In the genomic region with DNA sequence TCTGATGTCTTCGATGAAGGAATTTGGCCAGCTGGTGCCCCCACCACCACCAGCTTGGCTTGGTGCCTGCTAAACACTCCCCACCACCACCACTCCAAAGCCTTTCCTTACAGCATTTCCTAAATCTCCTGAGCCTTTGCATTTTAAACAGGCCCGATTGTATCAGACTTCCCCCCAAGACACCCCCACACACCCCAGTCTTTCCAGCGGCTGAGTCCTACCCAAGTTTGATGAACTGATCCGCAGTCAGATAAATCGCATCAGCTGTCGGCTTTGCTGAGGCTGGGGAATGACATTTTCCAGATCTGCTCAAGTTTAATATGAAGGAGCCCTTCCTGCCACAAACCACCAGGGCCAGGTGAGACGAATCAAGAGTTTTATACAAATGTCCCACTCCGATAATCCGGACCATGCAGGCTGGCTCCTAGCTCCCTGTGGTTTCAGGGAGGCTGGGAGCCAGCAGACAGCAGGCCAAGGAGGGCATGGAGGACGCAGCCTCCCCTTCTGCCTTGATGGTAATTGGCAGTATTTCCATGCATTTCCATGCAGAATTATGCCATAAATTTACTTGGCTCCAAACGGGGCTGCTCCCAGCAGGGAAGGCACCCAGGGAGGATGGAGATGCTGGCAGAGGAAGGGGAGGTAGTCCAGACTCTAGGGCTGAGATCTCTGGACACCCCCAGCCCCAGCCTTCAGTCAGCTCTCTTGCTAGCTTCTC, we compare ENCODE assay signal across 20 mouse cellular contexts.
DNase-seq lines count a peak whose midpoint lies in the region; ATAC-seq and TF ChIP-seq lines count a peak whose summit lies in the region.
"Had no signal": no experiment of that assay in that cellular context is flagged by ENCODE, and none has a peak within 500 bp of the region (broad histone marks: within the 10 kb centered on the region; RNA-seq: fewer than 3 reads in every experiment).

No protein-coding gene starts in this region.

- H3K4me1 ChIP-seq in hindbrain, postnatal 0 days (ENCODE audit: insufficient read depth, low read length), result no peaks in the 10 kb centered on the region
- H3K4me1 ChIP-seq in hindbrain, embryonic 16.5 days (ENCODE audit: control insufficient read depth, insufficient read depth, low read depth, low read length), result no peaks in the 10 kb centered on the region
- H3K4me1 ChIP-seq in embryonic facial prominence, embryonic 12.5 days, result peaks cover 14% of the 10 kb centered on the region; the same call in 1 of the 2 replicates
- H3K4me1 ChIP-seq in embryonic facial prominence, embryonic 15.5 days, result peaks cover 13% of the 10 kb centered on the region; the same call in 1 of the 2 replicates
- peaks cover 27% of the 10 kb centered on the region for H3K4me1 ChIP-seq in midbrain, embryonic 15.5 days
- H3K4me1 ChIP-seq in thymus, adult 2 months (replicated peaks; ENCODE audit: control insufficient read depth, insufficient read depth, low read length), result no peaks in the 10 kb centered on the region
- H3K4me1 ChIP-seq: limb, embryonic 15.5 days; liver, embryonic 15.5 days had no signal

- DNase-seq in hindbrain, postnatal 0 days (ENCODE audit: low spot score), result peak; percentile 30
- no peak for DNase-seq in thymus, adult 2 months
- no peak for DNase-seq in layer of hippocampus, adult 2 months (ENCODE audit: low spot score in 2 of 2)
- DNase-seq: adrenal gland, adult 2 months; embryo, embryonic 11 days; gastrocnemius, postnatal 25 days; heart, adult 2 months; kidney, adult 2 months; kidney, postnatal 14 days; layer of hippocampus, adult 9-11 months; right cerebral cortex, postnatal 25 days had no signal

- no peaks in the 10 kb centered on the region for H3K27me3 ChIP-seq in hindbrain, postnatal 0 days (ENCODE audit: insufficient read depth, low read length)
- H3K27me3 ChIP-seq in hindbrain, embryonic 16.5 days (replicated peaks; ENCODE audit: control insufficient read depth, insufficient read depth, low read length), result no peaks in the 10 kb centered on the region
- no peaks in the 10 kb centered on the region for H3K27me3 ChIP-seq in embryonic facial prominence, embryonic 12.5 days
- H3K27me3 ChIP-seq in embryonic facial prominence, embryonic 15.5 days, result peaks cover 6% of the 10 kb centered on the region; the same call in 1 of the 2 replicates
- H3K27me3 ChIP-seq in midbrain, embryonic 15.5 days (replicated peaks), result no peaks in the 10 kb centered on the region
- no peaks in the 10 kb centered on the region for H3K27me3 ChIP-seq in thymus, adult 2 months (ENCODE audit: control insufficient read depth, insufficient read depth, low read length)
- H3K27me3 ChIP-seq: liver, embryonic 15.5 days; stomach, embryonic 15.5 days had no signal

- H3K4me3 ChIP-seq in hindbrain, postnatal 0 days (ENCODE audit: low read length), result no peak overlapping the region
- H3K4me3 ChIP-seq in hindbrain, embryonic 16.5 days (ENCODE audit: low read length), result no peak overlapping the region
- no peak overlapping the region for H3K4me3 ChIP-seq in embryonic facial prominence, embryonic 12.5 days
- H3K4me3 ChIP-seq in embryonic facial prominence, embryonic 15.5 days (replicated peaks), result no peak overlapping the region
- no peak overlapping the region for H3K4me3 ChIP-seq in midbrain, embryonic 15.5 days
- no peak overlapping the region for H3K4me3 ChIP-seq in thymus, adult 2 months (ENCODE audit: control insufficient read depth, insufficient read depth, low read length)
- H3K4me3 ChIP-seq in layer of hippocampus, adult 2 months, result no peak overlapping the region
- H3K4me3 ChIP-seq: heart, adult 2 months; limb, embryonic 15.5 days; liver, embryonic 15.5 days; stomach, embryonic 15.5 days had no signal

- WGBS in hindbrain, postnatal 0 days, result 39% methylated on average over 11 of the region's 11 CpGs
- 51% methylated on average over 11 of the region's 11 CpGs for WGBS in hindbrain, embryonic 16.5 days
- WGBS in embryonic facial prominence, embryonic 12.5 days, result 43% methylated on average over 11 of the region's 11 CpGs
- 27% methylated on average over 11 of the region's 11 CpGs for WGBS in embryonic facial prominence, embryonic 15.5 days
- WGBS in midbrain, embryonic 15.5 days, result 32% methylated on average over 11 of the region's 11 CpGs
- WGBS in thymus, adult 2 months, result 75% methylated on average over 11 of the region's 11 CpGs

- no peaks in the 10 kb centered on the region for H3K36me3 ChIP-seq in hindbrain, postnatal 0 days (ENCODE audit: insufficient read depth, low read length)
- no peaks in the 10 kb centered on the region for H3K36me3 ChIP-seq in hindbrain, embryonic 16.5 days (ENCODE audit: control insufficient read depth, insufficient read depth, low read length)
- no peaks in the 10 kb centered on the region for H3K36me3 ChIP-seq in embryonic facial prominence, embryonic 12.5 days
- H3K36me3 ChIP-seq in embryonic facial prominence, embryonic 15.5 days, result no peaks in the 10 kb centered on the region
- H3K36me3 ChIP-seq in midbrain, embryonic 15.5 days (replicated peaks), result no peaks in the 10 kb centered on the region
- no peaks in the 10 kb centered on the region for H3K36me3 ChIP-seq in thymus, adult 2 months (ENCODE audit: control insufficient read depth, insufficient read depth, low read length)
- H3K36me3 ChIP-seq: limb, embryonic 15.5 days; liver, embryonic 15.5 days; stomach, embryonic 15.5 days had no signal

- TF ChIP-seq POLR2A in thymus, adult 2 months (IDR thresholded peaks at IDR 0.05; ENCODE audit: control insufficient read depth, extremely low read depth, insufficient read depth, low read length, poor library complexity), result no peak

- H3K4me2 ChIP-seq in hindbrain, postnatal 0 days (ENCODE audit: low read depth, low read length), result no peak overlapping the region
- no peak overlapping the region for H3K4me2 ChIP-seq in hindbrain, embryonic 16.5 days (ENCODE audit: low read length)
- no peak overlapping the region for H3K4me2 ChIP-seq in embryonic facial prominence, embryonic 12.5 days (replicated peaks)
- H3K4me2 ChIP-seq in embryonic facial prominence, embryonic 15.5 days (replicated peaks), result no peak overlapping the region
- no peak overlapping the region for H3K4me2 ChIP-seq in midbrain, embryonic 15.5 days
- H3K4me2 ChIP-seq: limb, embryonic 15.5 days; liver, embryonic 15.5 days; stomach, embryonic 15.5 days had no signal

- H3K9me3 ChIP-seq in hindbrain, postnatal 0 days (ENCODE audit: low read length), result no peaks in the 10 kb centered on the region
- no peaks in the 10 kb centered on the region for H3K9me3 ChIP-seq in hindbrain, embryonic 16.5 days (ENCODE audit: control insufficient read depth, low read length)
- H3K9me3 ChIP-seq in embryonic facial prominence, embryonic 12.5 days, result no peaks in the 10 kb centered on the region
- H3K9me3 ChIP-seq in embryonic facial prominence, embryonic 15.5 days (replicated peaks), result no peaks in the 10 kb centered on the region
- H3K9me3 ChIP-seq in midbrain, embryonic 15.5 days, result no peaks in the 10 kb centered on the region
- H3K9me3 ChIP-seq: limb, embryonic 15.5 days; liver, embryonic 15.5 days; stomach, embryonic 15.5 days had no signal

- no peak overlapping the region for H3K9ac ChIP-seq in hindbrain, postnatal 0 days (replicated peaks; ENCODE audit: low read length)
- H3K9ac ChIP-seq in hindbrain, embryonic 16.5 days (ENCODE audit: low read depth, low read length), result no peak overlapping the region
- no peak overlapping the region for H3K9ac ChIP-seq in embryonic facial prominence, embryonic 12.5 days
- H3K9ac ChIP-seq in embryonic facial prominence, embryonic 15.5 days, result no peak overlapping the region
- no peak overlapping the region for H3K9ac ChIP-seq in midbrain, embryonic 15.5 days
- H3K9ac ChIP-seq: limb, embryonic 15.5 days; liver, embryonic 15.5 days; stomach, embryonic 15.5 days had no signal

- no peak for ATAC-seq in hindbrain, postnatal 0 days
- ATAC-seq in hindbrain, embryonic 16.5 days, result no peak
- ATAC-seq in embryonic facial prominence, embryonic 12.5 days (ENCODE audit: insufficient number of reproducible peaks, insufficient read depth, low FRiP score, low TSS enrichment), result no peak
- ATAC-seq in embryonic facial prominence, embryonic 15.5 days (ENCODE audit: insufficient number of reproducible peaks, low FRiP score, low TSS enrichment, low read depth), result 0 out of 2 replicates have a peak, but pooled peaks have one; percentile 13
- ATAC-seq in midbrain, embryonic 15.5 days (replicated peaks), result no peak
- ATAC-seq: inflammation-experienced regulatory T-cells, adult 6 months had no signal

- H3K27ac ChIP-seq in hindbrain, postnatal 0 days, result no peak overlapping the region
- H3K27ac ChIP-seq in hindbrain, embryonic 16.5 days (ENCODE audit: low read depth, low read length), result no peak overlapping the region
- H3K27ac ChIP-seq in embryonic facial prominence, embryonic 12.5 days, result peak overlapping the region; percentile 37; the same call in 1 of the 2 replicates
- H3K27ac ChIP-seq in embryonic facial prominence, embryonic 15.5 days (replicated peaks), result 0 out of 2 replicates have a peak overlapping the region, but pooled peaks have one; percentile 17
- peak overlapping the region; percentile 13; the same call in 1 of the 2 replicates for H3K27ac ChIP-seq in midbrain, embryonic 15.5 days
- H3K27ac ChIP-seq in thymus, adult 2 months (ENCODE audit: control insufficient read depth, insufficient read depth, low read length), result no peak overlapping the region
- no peak overlapping the region for H3K27ac ChIP-seq in layer of hippocampus, adult 2 months
- H3K27ac ChIP-seq: heart, adult 2 months; limb, embryonic 15.5 days; liver, embryonic 15.5 days; macrophage; stomach, embryonic 15.5 days had no signal

- TF ChIP-seq CTCF in hindbrain, postnatal 0 days (IDR thresholded peaks at IDR 0.05; ENCODE audit: low read depth), result no peak
- no peak for TF ChIP-seq CTCF in thymus, adult 2 months (IDR thresholded peaks at IDR 0.05; ENCODE audit: borderline replicate concordance, control insufficient read depth, extremely low read depth, insufficient read depth, low read length, poor library complexity)
- TF ChIP-seq CTCF in layer of hippocampus, adult 2 months (conservative IDR thresholded peaks at IDR 0.05), result no peak

Comparison
In these comparisons a context has a peak if more than half of its experiments do, and no peak if none do; other contexts are left out.
1. H3K27ac ChIP-seq: peak in embryonic facial prominence, embryonic 12.5 days (single experiment), embryonic facial prominence, embryonic 15.5 days (single experiment) and midbrain, embryonic 15.5 days (single experiment); none in hindbrain, postnatal 0 days (single experiment), hindbrain, embryonic 16.5 days (single experiment), thymus, adult 2 months (single experiment) and layer of hippocampus, adult 2 months (single experiment).